Mouse (Mus musculus): Measurements from ENCODE around the gene Rnf10.

Rnf10 gene

GRCm38 (mm10) chr5:115274771-115275170 is 2.1 kb upstream of the Rnf10 start:
- no peak for DNase-seq

- DNase-seq, result no peak
These were observed 1.7 kb upstream of the Rnf10 start for GRCm38 (mm10) chr5:115274353-115274752.

GRCm38 (mm10) chr5:115273549-115274135 is 944 bp upstream of the Rnf10 start:
- DNase-seq, result peak; percentile 43

- peak; percentile 42 for DNase-seq
These were observed 527 bp downstream of the Rnf10 start for GRCm38 (mm10) chr5:115271931-115272811.

GRCm38 (mm10) chr5:115269969-115270368 is 2.7 kb downstream of the Rnf10 start:
- no peak for DNase-seq

GRCm38 (mm10) chr5:115268266-115268665 is 4.4 kb downstream of the Rnf10 start:
- DNase-seq, result no peak

- DNase-seq, result no peak
These were observed 5.1 kb downstream of the Rnf10 start for GRCm38 (mm10) chr5:115267469-115268045.

- DNase-seq, result no peak
These were observed 5.8 kb downstream of the Rnf10 start for GRCm38 (mm10) chr5:115266787-115267468.

GRCm38 (mm10) chr5:115266340-115266739 is 6.4 kb downstream of the Rnf10 start:
- DNase-seq, result no peak

GRCm38 (mm10) chr5:115262502-115263291 is 10.0 kb downstream of the Rnf10 start:
- DNase-seq, result no peak

- no peak for DNase-seq
These were observed 10.8 kb downstream of the Rnf10 start for GRCm38 (mm10) chr5:115261880-115262279.

GRCm38 (mm10) chr5:115261141-115261540 is 11.6 kb downstream of the Rnf10 start:
- DNase-seq, result no peak

GRCm38 (mm10) chr5:115260356-115260755 is 12.3 kb downstream of the Rnf10 start:
- no peak for DNase-seq

- DNase-seq, result no peak
These were observed 15.7 kb downstream of the Rnf10 start for GRCm38 (mm10) chr5:115256909-115257546.

- DNase-seq, result no peak
These were observed 17.2 kb downstream of the Rnf10 start for GRCm38 (mm10) chr5:115255472-115255871.

- no peak for DNase-seq
These were observed 32.5 kb downstream of the Rnf10 start for GRCm38 (mm10) chr5:115240191-115240590.

- DNase-seq, result no peak
These were observed 33.9 kb downstream of the Rnf10 start for GRCm38 (mm10) chr5:115238729-115239195.

- peak; percentile 94 for DNase-seq
These were observed 34.6 kb downstream of the Rnf10 start for GRCm38 (mm10) chr5:115237803-115238728.

- DNase-seq, result peak; percentile 95
These were observed 36.9 kb downstream of the Rnf10 start, which contains the start of gene Pop5 for GRCm38 (mm10) chr5:115235786-115236263. Gene Pop5 (plus strand): TSS chr5:115235836.

GRCm38 (mm10) chr5:115235323-115235771 is 37.4 kb downstream of the Rnf10 start:
- no peak for DNase-seq
